29 mouse cellular contexts compared by ENCODE assay signal in genomic region chr14:51111966-51112365, GRCm38 (mm10). TPM values are rescaled to one million over a fixed set of nuclear protein-coding genes. Genes with fewer than 3 reads are reported as not detected.
DNase-seq lines count a peak whose midpoint lies in the region; ATAC-seq and TF ChIP-seq lines count a peak whose summit lies in the region.
"Had no signal": no experiment of that assay in that cellular context is flagged by ENCODE, and none has a peak within 500 bp of the region (broad histone marks: within the 10 kb centered on the region; RNA-seq: fewer than 3 reads in every experiment).

No protein-coding gene starts in this region.

- 0 out of 2 replicates have a peak overlapping the region, but pooled peaks have one; percentile 3 for H3K27ac ChIP-seq in heart, embryonic 12.5 days (ENCODE audit: poor library complexity, severe bottlenecking)
- peak overlapping the region; percentile 23; the same call in 1 of the 2 replicates for H3K27ac ChIP-seq in heart, postnatal 0 days (ENCODE audit: low read depth)
- H3K27ac ChIP-seq: forebrain, embryonic 10.5 days; hindbrain, embryonic 10.5 days; hindbrain, postnatal 0 days; layer of hippocampus, adult 2 months; limb, embryonic 13.5 days; liver, embryonic 14.5 days; midbrain, embryonic 13.5 days had no signal

- H3K9me3 ChIP-seq in heart, embryonic 12.5 days (replicated peaks), result no peaks in the 10 kb centered on the region
- H3K9me3 ChIP-seq in heart, postnatal 0 days (replicated peaks; ENCODE audit: control insufficient read depth, low read length), result no peaks in the 10 kb centered on the region
- H3K9me3 ChIP-seq: forebrain, embryonic 10.5 days; G1E; limb, embryonic 13.5 days; megakaryocyte, embryonic 14.5 days; midbrain, embryonic 13.5 days had no signal

- H3K4me1 ChIP-seq in heart, embryonic 12.5 days (replicated peaks), result no peaks in the 10 kb centered on the region
- H3K4me1 ChIP-seq in heart, postnatal 0 days (ENCODE audit: control insufficient read depth, insufficient read depth), result 0 out of 2 replicates have a peak, but pooled peaks cover 3% of the 10 kb centered on the region
- H3K4me1 ChIP-seq: limb, embryonic 13.5 days; megakaryocyte, embryonic 14.5 days had no signal

- intact Hi-C loops in gastrocnemius, postnatal 14 days (cut with DNase I; ENCODE audit: low total_unique reads), result no loop called here
- intact Hi-C loops in heart, postnatal 36 days (cut with DNase I), result no loop called here

- no peak for TF ChIP-seq CTCF in heart, postnatal 0 days (IDR thresholded peaks at IDR 0.05; ENCODE audit: low read depth)

- H3K4me3 ChIP-seq in heart, embryonic 12.5 days, result no peak overlapping the region
- H3K4me3 ChIP-seq in heart, postnatal 0 days (ENCODE audit: low read depth, low read length), result no peak overlapping the region
- H3K4me3 ChIP-seq: forebrain, embryonic 10.5 days; hindbrain, embryonic 10.5 days; layer of hippocampus, adult 2 months; limb, embryonic 13.5 days; megakaryocyte, embryonic 14.5 days; midbrain, embryonic 13.5 days had no signal

- DNase-seq in gastrocnemius, postnatal 14 days, result peak; percentile 36
- DNase-seq in gastrocnemius, postnatal 4 days (ENCODE audit: low spot score in 2 of 2), result no peak
- no peak for DNase-seq in heart, postnatal 36 days
- DNase-seq in heart, postnatal 0 days (ENCODE audit: low spot score), result peak; percentile 60
- no peak for DNase-seq in layer of hippocampus, adult 9-10 months (ENCODE audit: low spot score)
- no peak for DNase-seq in spleen, postnatal 4 days (ENCODE audit: low spot score in 2 of 2)
- DNase-seq: adrenal gland, postnatal 36 days; cerebellum, adult 9-11 months; kidney, postnatal 25 days; lung, embryonic 14.5 days had no signal

- H3K4me2 ChIP-seq in heart, embryonic 12.5 days, result no peak overlapping the region
- H3K4me2 ChIP-seq in heart, postnatal 0 days (ENCODE audit: low read depth, low read length), result no peak overlapping the region
- H3K4me2 ChIP-seq: limb, embryonic 13.5 days; lung, embryonic 14.5 days; midbrain, embryonic 13.5 days had no signal

- H3K36me3 ChIP-seq in heart, embryonic 12.5 days, result no peaks in the 10 kb centered on the region
- H3K36me3 ChIP-seq in heart, postnatal 0 days (replicated peaks; ENCODE audit: control insufficient read depth, insufficient read depth, low read length), result no peaks in the 10 kb centered on the region
- H3K36me3 ChIP-seq: forebrain, embryonic 10.5 days; G1E; hindbrain, embryonic 10.5 days; limb, embryonic 13.5 days; midbrain, embryonic 13.5 days had no signal

- TF ChIP-seq EP300 in heart, postnatal 0 days (IDR thresholded peaks at IDR 0.05; ENCODE audit: low read depth), result no peak

- no peak overlapping the region for H3K9ac ChIP-seq in heart, embryonic 12.5 days
- H3K9ac ChIP-seq in heart, postnatal 0 days (replicated peaks; ENCODE audit: low read depth, low read length), result no peak overlapping the region
- H3K9ac ChIP-seq: limb, embryonic 13.5 days; liver, embryonic 14.5 days; lung, embryonic 14.5 days; midbrain, embryonic 13.5 days had no signal

- WGBS in heart, embryonic 12.5 days, result 37% methylated on average over 3 of the region's 3 CpGs
- 25% methylated on average over 3 of the region's 3 CpGs for WGBS in heart, postnatal 0 days

- ATAC-seq in heart, embryonic 12.5 days (ENCODE audit: insufficient number of reproducible peaks, low FRiP score), result peak; percentile 57
- ATAC-seq in heart, postnatal 0 days (ENCODE audit: insufficient read depth, low read depth), result peak; percentile 90
- ATAC-seq: forebrain, embryonic 16.5 days; hindbrain, postnatal 0 days; intestine, postnatal 0 days; midbrain, embryonic 13.5 days; Patski had no signal

- no peaks in the 10 kb centered on the region for H3K27me3 ChIP-seq in heart, embryonic 12.5 days (replicated peaks)
- no peaks in the 10 kb centered on the region for H3K27me3 ChIP-seq in heart, postnatal 0 days (ENCODE audit: control insufficient read depth, insufficient read depth, low read length)
- H3K27me3 ChIP-seq: limb, embryonic 13.5 days; midbrain, embryonic 13.5 days; Patski had no signal

RNA-seq across cellular contexts. Expression of gene Eddm3b, which starts 2.3 kb away (rescaled TPM):
- total RNA-seq in gastrocnemius, postnatal 14 days (2021), result not detected
- not detected for total RNA-seq in gastrocnemius, postnatal 4 days (2021)
- polyA plus RNA-seq in heart, embryonic 12.5 days (2016; fragmentation: Nextera tagmentation; extraction: Ambion mirVana), result not detected in 2 replicates
- not detected for total RNA-seq in heart, postnatal 36 days (2021)
- total RNA-seq in heart, postnatal 0 days (2014; rRNA removed; ENCODE audit: low replicate concordance), result not detected in 2 replicates
- polyA plus RNA-seq in heart, postnatal 0 days (2015; fragmentation: Nextera tagmentation; extraction: Ambion mirVana), result not detected in 2 replicates
- total RNA-seq: adrenal gland, adult 18-20 months; adrenal gland, postnatal 36 days; common myeloid progenitor, adult 5-6 weeks; hindbrain, postnatal 0 days; layer of hippocampus, adult 2 months; left cerebral cortex, postnatal 14 days; monocyte, adult 5-6 weeks had no signal
- polyA plus RNA-seq: forebrain, embryonic 10.5 days; forebrain, embryonic 16.5 days; G1E; hindbrain, embryonic 10.5 days; hindbrain, postnatal 0 days; limb, embryonic 13.5 days; liver, embryonic 14.5 days; lung, embryonic 14.5 days; midbrain, embryonic 13.5 days; neural tube, embryonic 11.5 days; Patski; thymus, postnatal 0 days had no signal

RNA-seq across cellular contexts. Expression of gene Rnase6, which starts 11.7 kb away (rescaled TPM):
- under 1 TPM; 0.18 to 0.64 TPM for total RNA-seq in gastrocnemius, postnatal 14 days (2021)
- under 1 TPM; 0.25 to 0.52 TPM for total RNA-seq in gastrocnemius, postnatal 4 days (2021)
- 0.29 TPM in 1 of 2 replicates, not detected in the other for polyA plus RNA-seq in heart, embryonic 12.5 days (2016; fragmentation: Nextera tagmentation; extraction: Ambion mirVana)
- total RNA-seq in heart, postnatal 36 days (2021), result under 1 TPM; 0.28 to 0.87 TPM
- total RNA-seq in heart, postnatal 0 days (2014; rRNA removed; ENCODE audit: low replicate concordance), result not detected in 2 replicates
- 0.63 and 0.81 TPM in 2 replicates for polyA plus RNA-seq in heart, postnatal 0 days (2015; fragmentation: Nextera tagmentation; extraction: Ambion mirVana)
- total RNA-seq: layer of hippocampus, adult 2 months; left cerebral cortex, postnatal 14 days had no signal
- polyA plus RNA-seq: hindbrain, embryonic 10.5 days; Patski had no signal

RNA-seq across cellular contexts. Expression of gene Ang, which starts 21.0 kb away (rescaled TPM):
- total RNA-seq in gastrocnemius, postnatal 14 days (2021), result 1 to 10 TPM; 3.6 to 3.8 TPM
- total RNA-seq in gastrocnemius, postnatal 4 days (2021), result 1 to 10 TPM; 7.7 to 8.9 TPM
- 2.0 and 3.2 TPM in 2 replicates for polyA plus RNA-seq in heart, embryonic 12.5 days (2016; fragmentation: Nextera tagmentation; extraction: Ambion mirVana)
- total RNA-seq in heart, postnatal 36 days (2021), result 1 to 10 TPM; 7.7 to 9.5 TPM
- total RNA-seq in heart, postnatal 0 days (2014; rRNA removed; ENCODE audit: low replicate concordance), result 9.3 TPM in 1 of 2 replicates, not detected in the other
- 2.6 and 2.9 TPM in 2 replicates for polyA plus RNA-seq in heart, postnatal 0 days (2015; fragmentation: Nextera tagmentation; extraction: Ambion mirVana)
- total RNA-seq: monocyte, adult 5-6 weeks had no signal
- polyA plus RNA-seq: G1E had no signal

RNA-seq across cellular contexts. Expression of gene Rnase4, which starts 21.1 kb away (rescaled TPM):
- total RNA-seq in gastrocnemius, postnatal 14 days (2021), result 10 to 100 TPM; 46.5 to 51.1 TPM
- 10 to 100 TPM; 76.4 to 86.0 TPM for total RNA-seq in gastrocnemius, postnatal 4 days (2021)
- polyA plus RNA-seq in heart, embryonic 12.5 days (2016; fragmentation: Nextera tagmentation; extraction: Ambion mirVana), result 13.7 and 15.0 TPM in 2 replicates
- 10 to 100 TPM; 58.7 to 61.0 TPM for total RNA-seq in heart, postnatal 36 days (2021)
- total RNA-seq in heart, postnatal 0 days (2014; rRNA removed; ENCODE audit: low replicate concordance), result 53.3 and 58.1 TPM in 2 replicates
- 29.1 and 32.5 TPM in 2 replicates for polyA plus RNA-seq in heart, postnatal 0 days (2015; fragmentation: Nextera tagmentation; extraction: Ambion mirVana)
- polyA plus RNA-seq: G1E had no signal

RNA-seq across cellular contexts. Expression of gene Rnase1, which starts 34.6 kb away (rescaled TPM):
- not detected for total RNA-seq in gastrocnemius, postnatal 14 days (2021)
- total RNA-seq in gastrocnemius, postnatal 4 days (2021), result not detected
- polyA plus RNA-seq in heart, embryonic 12.5 days (2016; fragmentation: Nextera tagmentation; extraction: Ambion mirVana), result 0.19 TPM in 1 of 2 replicates, not detected in the other
- 1 to 10 TPM in 1 of 2 experiments, under 1 TPM in 1; 0.80 to 1.1 TPM for total RNA-seq in heart, postnatal 36 days (2021)
- not detected in 2 replicates for total RNA-seq in heart, postnatal 0 days (2014; rRNA removed; ENCODE audit: low replicate concordance)
- polyA plus RNA-seq in heart, postnatal 0 days (2015; fragmentation: Nextera tagmentation; extraction: Ambion mirVana), result 0.23 and 0.67 TPM in 2 replicates
- total RNA-seq: adrenal gland, adult 18-20 months; adrenal gland, postnatal 36 days; common myeloid progenitor, adult 5-6 weeks; monocyte, adult 5-6 weeks had no signal
- polyA plus RNA-seq: forebrain, embryonic 10.5 days; forebrain, embryonic 16.5 days; G1E; hindbrain, embryonic 10.5 days; liver, embryonic 14.5 days; midbrain, embryonic 13.5 days; Patski had no signal

Comparison
In these comparisons a context has a peak if more than half of its experiments do, and no peak if none do; other contexts are left out.
1. DNase-seq: peak in gastrocnemius, postnatal 14 days (single experiment) and heart, postnatal 0 days (single experiment); none in gastrocnemius, postnatal 4 days (0 of 2), heart, postnatal 36 days (0 of 2), layer of hippocampus, adult 9-10 months (single experiment) and spleen, postnatal 4 days (0 of 2).